Mouse (Mus musculus) neural tube, embryonic 13.5 days (tissue): ENCODE results near the gene Il9. TPM values are rescaled to one million over a fixed set of nuclear protein-coding genes. Genes with fewer than 3 reads are reported as not detected.

Experiments used
- ATAC-seq: fragments of 200-750 bp; cut with Nextera tagmentation; 2 replicates; pipeline ENCODE4 v1.8.0; 2017; ENCODE audit warnings: low read depth, mild to moderate bottlenecking, moderate TSS enrichment, moderate library complexity
- H3K27ac ChIP-seq: fragments of 300-500 bp; sonication (generic); replicated peaks from 2 replicates; pipeline ENCODE4 v1.5.1; 2015; ENCODE audit warnings: moderate library complexity, mild to moderate bottlenecking, inconsistent platforms
- H3K27me3 ChIP-seq: fragments of 300-500 bp; sonication (generic); 2 replicates; pipeline ENCODE4 v1.6.1; 2015; ENCODE audit warnings: mild to moderate bottlenecking, inconsistent platforms
- H3K36me3 ChIP-seq: fragments of 300-500 bp; sonication (generic); 2 replicates; pipeline ENCODE4 v1.6.1; 2015; ENCODE audit warnings: mild to moderate bottlenecking, inconsistent platforms
- H3K4me1 ChIP-seq: fragments of 300-500 bp; sonication (generic); replicated peaks from 2 replicates; pipeline ENCODE4 v1.6.1; 2015; ENCODE audit warnings: inconsistent platforms
- H3K4me2 ChIP-seq: fragments of 300-500 bp; sonication (generic); 2 replicates; pipeline ENCODE4 v1.6.1; 2015; ENCODE audit warnings: inconsistent platforms, mild to moderate bottlenecking, moderate library complexity
- H3K4me3 ChIP-seq: fragments of 300-500 bp; sonication (generic); 2 replicates; pipeline ENCODE4 v1.5.1; 2015; ENCODE audit warnings: mild to moderate bottlenecking, inconsistent platforms
- H3K9ac ChIP-seq: fragments of 300-500 bp; sonication (generic); 2 replicates; pipeline ENCODE4 v1.6.1; 2015; ENCODE audit warnings: moderate library complexity, mild to moderate bottlenecking, inconsistent platforms
- H3K9me3 ChIP-seq: fragments of 300-500 bp; sonication (generic); 2 replicates; pipeline ENCODE4 v1.6.1; 2016; ENCODE audit warnings: inconsistent platforms
- WGBS: fragments of 180-500 bp; shearing (Covaris S2); methylation state at CpG from one replicate; pipeline ENCODE4 v1.1.7; 2015; 5-methylcytosine and 5-hydroxymethylcytosine counted together
- polyA plus RNA-seq: library from polyadenylated mRNA; unstranded; fragments of >200 nt; fragmentation: Nextera tagmentation; extraction: Ambion mirVana; gene quantifications from 2 replicates; pipeline ENCODE4 v1.2.1, GENCODE M21; 2015

Il9 gene
- polyA plus RNA-seq, result not detected in 2 replicates

- Histone ChIP-seq H3K27ac (no peak within 1 kb of the TSS), H3K4me1 (no peaks in the 10 kb centered on the region), H3K4me3 (no peak within 1 kb of the TSS), H3K9me3 (no peaks in the 10 kb centered on the region), H3K9ac (no peak within 1 kb of the TSS), H3K27me3 (no peaks in the 10 kb centered on the region), H3K4me2 (no peak within 1 kb of the TSS), H3K36me3 (no peaks in the 10 kb centered on the region)
- no peak for ATAC-seq
- 82% methylated on average over 3 of the region's 3 CpGs for WGBS
Observed at GRCm38 (mm10) chr13:56482146-56482545, at the start of gene Il9. Gene Il9, minus strand, starts transcription at chr13:56482246.

GRCm38 (mm10) chr13:56529685-56530084, 47.6 kb upstream of the Il9 start:
- H3K27me3 ChIP-seq, result no peaks in the 10 kb centered on the region
- ATAC-seq, result no peak
- no peak overlapping the region for H3K9ac ChIP-seq
- 0 out of 2 replicates have a peak, but pooled peaks cover 7% of the 10 kb centered on the region for H3K36me3 ChIP-seq
- WGBS, result 63% methylated on average over 8 of the region's 8 CpGs
- H3K4me2 ChIP-seq, result no peak overlapping the region
- no peak overlapping the region for H3K4me3 ChIP-seq
- no peaks in the 10 kb centered on the region for H3K4me1 ChIP-seq
- 0 out of 2 replicates have a peak, but pooled peaks cover 8% of the 10 kb centered on the region for H3K9me3 ChIP-seq
- H3K27ac ChIP-seq, result no peak overlapping the region

GRCm38 (mm10) chr13:56529031-56529430, 47.0 kb upstream of the Il9 start:
- H3K9ac ChIP-seq, result no peak overlapping the region
- 0 out of 2 replicates have a peak, but pooled peaks cover 3% of the 10 kb centered on the region for H3K36me3 ChIP-seq
- no peak for ATAC-seq
- H3K4me2 ChIP-seq, result no peak overlapping the region
- no peak overlapping the region for H3K4me3 ChIP-seq
- no peaks in the 10 kb centered on the region for H3K4me1 ChIP-seq
- H3K9me3 ChIP-seq, result 0 out of 2 replicates have a peak, but pooled peaks cover 1% of the 10 kb centered on the region
- 84% methylated on average over 4 of the region's 4 CpGs for WGBS
- no peaks in the 10 kb centered on the region for H3K27me3 ChIP-seq
- H3K27ac ChIP-seq, result no peak overlapping the region

- H3K4me3 ChIP-seq, result no peak overlapping the region
- H3K4me1 ChIP-seq, result no peaks in the 10 kb centered on the region
- no peak for ATAC-seq
- H3K27me3 ChIP-seq, result no peaks in the 10 kb centered on the region
- WGBS, result 85% methylated on average over 11 of the region's 11 CpGs
- H3K9me3 ChIP-seq, result no peaks in the 10 kb centered on the region
- H3K9ac ChIP-seq, result no peak overlapping the region
- H3K27ac ChIP-seq, result no peak overlapping the region
- H3K36me3 ChIP-seq, result no peaks in the 10 kb centered on the region
- H3K4me2 ChIP-seq, result no peak overlapping the region
Observed at GRCm38 (mm10) chr13:56528281-56528680, 46.2 kb upstream of the Il9 start.

- H3K4me2 ChIP-seq, result no peak overlapping the region
- no peak overlapping the region for H3K4me3 ChIP-seq
- no peaks in the 10 kb centered on the region for H3K27me3 ChIP-seq
- no peaks in the 10 kb centered on the region for H3K4me1 ChIP-seq
- H3K27ac ChIP-seq, result no peak overlapping the region
- ATAC-seq, result no peak
- no peaks in the 10 kb centered on the region for H3K36me3 ChIP-seq
- no peak overlapping the region for H3K9ac ChIP-seq
- no peaks in the 10 kb centered on the region for H3K9me3 ChIP-seq
- 93% methylated on average over 7 of the region's 7 CpGs for WGBS
Observed at GRCm38 (mm10) chr13:56527846-56528245, 45.8 kb upstream of the Il9 start.

- no peaks in the 10 kb centered on the region for H3K9me3 ChIP-seq
- H3K9ac ChIP-seq, result no peak overlapping the region
- H3K4me1 ChIP-seq, result no peaks in the 10 kb centered on the region
- no peak for ATAC-seq
- H3K36me3 ChIP-seq, result no peaks in the 10 kb centered on the region
- H3K27ac ChIP-seq, result no peak overlapping the region
- H3K4me2 ChIP-seq, result no peak overlapping the region
- no peak overlapping the region for H3K4me3 ChIP-seq
- 90% methylated on average over 12 of the region's 12 CpGs for WGBS
- no peaks in the 10 kb centered on the region for H3K27me3 ChIP-seq
Observed at GRCm38 (mm10) chr13:56526871-56527270, 44.8 kb upstream of the Il9 start.

- no peaks in the 10 kb centered on the region for H3K4me1 ChIP-seq
- H3K36me3 ChIP-seq, result no peaks in the 10 kb centered on the region
- H3K4me2 ChIP-seq, result peak overlapping the region; percentile 93
- 5% methylated on average over 8 of the region's 8 CpGs for WGBS
- H3K9me3 ChIP-seq, result no peaks in the 10 kb centered on the region
- peak overlapping the region; percentile 78 for H3K9ac ChIP-seq
- peak; percentile 45 for ATAC-seq
- H3K27me3 ChIP-seq, result no peaks in the 10 kb centered on the region
- peak overlapping the region; percentile 73 for H3K4me3 ChIP-seq
- no peak overlapping the region; the same call in 1 of the 2 replicates for H3K27ac ChIP-seq
Observed at GRCm38 (mm10) chr13:56522821-56523167, 40.7 kb upstream of the Il9 start.

GRCm38 (mm10) chr13:56522081-56522820, 40.2 kb upstream of the Il9 start, which contains the start of gene Fbxl21:
Gene Fbxl21, plus strand, starts transcription at chr13:56522472.
- no peaks in the 10 kb centered on the region for H3K27me3 ChIP-seq
- H3K4me3 ChIP-seq, result peak within 1 kb of the TSS; percentile 73
- peak within 1 kb of the TSS; percentile 93 for H3K4me2 ChIP-seq
- peak within 1 kb of the TSS; percentile 78 for H3K9ac ChIP-seq
- under 1% methylated on average over 53 of the region's 56 CpGs for WGBS
- no peaks in the 10 kb centered on the region for H3K4me1 ChIP-seq
- ATAC-seq, result peak; percentile 99
- H3K9me3 ChIP-seq, result no peaks in the 10 kb centered on the region
- no peaks in the 10 kb centered on the region for H3K36me3 ChIP-seq
- H3K27ac ChIP-seq, result no peak within 1 kb of the TSS; the same call in 1 of the 2 replicates

GRCm38 (mm10) chr13:56516816-56517215, 34.8 kb upstream of the Il9 start:
- H3K27me3 ChIP-seq, result no peaks in the 10 kb centered on the region
- no peak for ATAC-seq
- 55% methylated on average over 7 of the region's 7 CpGs for WGBS

GRCm38 (mm10) chr13:56516311-56516710, 34.3 kb upstream of the Il9 start:
- Histone ChIP-seq H3K4me3 (no peak overlapping the region), H3K27ac (no peak overlapping the region), H3K4me1 (0 out of 2 replicates have a peak, but pooled peaks cover 3% of the 10 kb centered on the region), H3K9me3 (no peaks in the 10 kb centered on the region), H3K27me3 (no peaks in the 10 kb centered on the region), H3K4me2 (no peak overlapping the region), H3K9ac (no peak overlapping the region), H3K36me3 (no peaks in the 10 kb centered on the region)
- ATAC-seq, result no peak
- 62% methylated on average over 4 of the region's 4 CpGs for WGBS

More at GRCm38 (mm10) chr13:56516816-56517215, 34.8 kb upstream of the Il9 start:
- Histone ChIP-seq H3K36me3 (no peaks in the 10 kb centered on the region), H3K4me3 (no peak overlapping the region), H3K9me3 (no peaks in the 10 kb centered on the region), H3K4me1 (0 out of 2 replicates have a peak, but pooled peaks cover 3% of the 10 kb centered on the region), H3K27ac (no peak overlapping the region), H3K4me2 (no peak overlapping the region), H3K9ac (no peak overlapping the region)

GRCm38 (mm10) chr13:56513595-56513994, 31.5 kb upstream of the Il9 start:
- Histone ChIP-seq H3K4me2 (no peak overlapping the region), H3K4me3 (no peak overlapping the region), H3K27me3 (no peaks in the 10 kb centered on the region), H3K4me1 (0 out of 2 replicates have a peak, but pooled peaks cover 3% of the 10 kb centered on the region), H3K36me3 (no peaks in the 10 kb centered on the region), H3K27ac (no peak overlapping the region), H3K9ac (no peak overlapping the region), H3K9me3 (no peaks in the 10 kb centered on the region)
- no peak for ATAC-seq

GRCm38 (mm10) chr13:56509796-56510195, 27.8 kb upstream of the Il9 start:
- WGBS, result 88% methylated on average over 2 of the region's 2 CpGs

More at GRCm38 (mm10) chr13:56509796-56510195, 27.8 kb upstream of the Il9 start:
- Histone ChIP-seq H3K27ac (no peak overlapping the region), H3K4me1 (no peaks in the 10 kb centered on the region), H3K4me2 (no peak overlapping the region), H3K9ac (no peak overlapping the region), H3K9me3 (no peaks in the 10 kb centered on the region), H3K27me3 (no peaks in the 10 kb centered on the region), H3K36me3 (no peaks in the 10 kb centered on the region), H3K4me3 (no peak overlapping the region)
- no peak for ATAC-seq
